13 mouse cellular contexts compared by ENCODE assay signal in the genomic region with DNA sequence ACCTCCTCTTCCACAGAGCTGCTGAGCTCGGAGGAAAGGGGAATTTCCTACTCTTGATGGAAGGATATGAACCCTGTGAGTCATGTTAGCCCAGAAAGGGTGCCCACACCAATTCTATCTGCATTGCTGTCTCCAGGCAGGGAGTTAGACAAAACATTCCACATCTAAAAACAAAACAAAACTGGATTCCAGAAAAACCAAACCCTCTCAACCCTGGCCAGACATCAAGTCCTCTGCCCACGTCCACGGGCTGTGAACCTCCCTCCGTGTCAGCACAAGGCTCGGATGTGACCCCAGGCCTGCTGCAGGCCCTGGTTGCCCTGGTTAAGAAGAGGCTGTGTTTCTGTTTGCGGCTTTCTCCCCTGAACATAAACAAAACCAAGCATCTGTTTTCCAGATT. TPM values are rescaled to one million over a fixed set of nuclear protein-coding genes. Genes with fewer than 3 reads are reported as not detected.
DNase-seq lines count a peak whose midpoint lies in the region; ATAC-seq lines count a peak whose summit lies in the region.
"Had no signal": no experiment of that assay in that cellular context is flagged by ENCODE, and none has a peak within 500 bp of the region (broad histone marks: within the 10 kb centered on the region; RNA-seq: fewer than 3 reads in every experiment).

No protein-coding gene starts in this region.

- no peaks in the 10 kb centered on the region for H3K9me3 ChIP-seq in heart, embryonic 16.5 days (replicated peaks; ENCODE audit: control insufficient read depth, low read length)
- no peaks in the 10 kb centered on the region for H3K9me3 ChIP-seq in stomach, embryonic 16.5 days (replicated peaks; ENCODE audit: control insufficient read depth, low read length)

- no peaks in the 10 kb centered on the region for H3K36me3 ChIP-seq in heart, embryonic 16.5 days (ENCODE audit: control insufficient read depth, insufficient read depth)
- no peaks in the 10 kb centered on the region for H3K36me3 ChIP-seq in stomach, embryonic 16.5 days (ENCODE audit: control insufficient read depth, insufficient read depth, low read length)

- 0 out of 2 replicates have a peak, but pooled peaks have one; percentile 45 for ATAC-seq in heart, embryonic 16.5 days (replicated peaks; ENCODE audit: extremely low read depth, insufficient read depth, low FRiP score)
- ATAC-seq in stomach, embryonic 16.5 days (ENCODE audit: insufficient read depth, low FRiP score): no peak
- ATAC-seq: activated CD4-positive, CD25-positive, alpha-beta regulatory T cell, adult 4 months had no signal

- no peak overlapping the region for H3K4me3 ChIP-seq in heart, embryonic 16.5 days (ENCODE audit: low read length)
- no peak overlapping the region for H3K4me3 ChIP-seq in stomach, embryonic 16.5 days (replicated peaks; ENCODE audit: low read length)

- H3K27ac ChIP-seq in heart, embryonic 16.5 days (ENCODE audit: low read length): no peak overlapping the region
- peak overlapping the region; percentile 47; the same call in 1 of the 2 replicates for H3K27ac ChIP-seq in stomach, embryonic 16.5 days (ENCODE audit: low read length)

- intact Hi-C loops in heart, postnatal 36 days (cut with DNase I): no loop called here

- no peak for DNase-seq in heart, postnatal 36 days
- peak; percentile 79 for DNase-seq in ovary, adult 18-20 months (ENCODE audit: low spot score)
- DNase-seq in ovary, postnatal 14 days (ENCODE audit: low spot score): no peak
- DNase-seq in heart, postnatal 4 days: peak; percentile 10
- DNase-seq in adrenal gland, postnatal 10 days: no peak
- no peak for DNase-seq in layer of hippocampus, adult 9-10 months (ENCODE audit: low spot score)
- DNase-seq: right cerebral cortex, postnatal 14 days; thymus, adult 18-20 months had no signal

- H3K9ac ChIP-seq in heart, embryonic 16.5 days (ENCODE audit: low read length): no peak overlapping the region
- H3K9ac ChIP-seq in stomach, embryonic 16.5 days (ENCODE audit: low read length): peak overlapping the region; percentile 46; the same call in 1 of the 2 replicates

- H3K4me1 ChIP-seq in heart, embryonic 16.5 days (ENCODE audit: control insufficient read depth, insufficient read depth, low read length): no peaks in the 10 kb centered on the region
- peaks cover 16% of the 10 kb centered on the region; the same call in 1 of the 2 replicates for H3K4me1 ChIP-seq in stomach, embryonic 16.5 days (ENCODE audit: control insufficient read depth, insufficient read depth, low read length)

- 61% methylated on average over 6 of the region's 6 CpGs for WGBS in heart, embryonic 16.5 days
- 53% methylated on average over 6 of the region's 6 CpGs for WGBS in stomach, embryonic 16.5 days

- H3K4me2 ChIP-seq in heart, embryonic 16.5 days (ENCODE audit: low read depth, low read length): no peak overlapping the region
- H3K4me2 ChIP-seq in stomach, embryonic 16.5 days (ENCODE audit: low read depth, low read length): no peak overlapping the region

- H3K27me3 ChIP-seq in heart, embryonic 16.5 days (ENCODE audit: control insufficient read depth, insufficient read depth, low read length): no peaks in the 10 kb centered on the region
- no peaks in the 10 kb centered on the region for H3K27me3 ChIP-seq in stomach, embryonic 16.5 days (ENCODE audit: control insufficient read depth, insufficient read depth, low read length)
- H3K27me3 ChIP-seq: CH12.LX had no signal

RNA-seq across cellular contexts. Expression of gene Nupr1, which starts 2.5 kb away (rescaled TPM):
- polyA plus RNA-seq in heart, embryonic 16.5 days (2015; fragmentation: Nextera tagmentation; extraction: Ambion mirVana): 12.8 and 12.9 TPM in 2 replicates
- 1 to 10 TPM; 7.2 to 9.9 TPM for total RNA-seq in heart, postnatal 36 days (2021)
- 1 to 10 TPM; 5.7 to 6.8 TPM for total RNA-seq in heart, postnatal 4 days (2021)
- 133 and 141 TPM in 2 replicates for polyA plus RNA-seq in stomach, embryonic 16.5 days (2015; fragmentation: Nextera tagmentation; extraction: Ambion mirVana)
- 10 to 100 TPM; 14.9 to 19.9 TPM for total RNA-seq in adrenal gland, postnatal 10 days (2021)

RNA-seq across cellular contexts. Expression of gene Sgf29, which starts 21.0 kb away (rescaled TPM):
- 36.1 and 39.1 TPM in 2 replicates for polyA plus RNA-seq in heart, embryonic 16.5 days (2015; fragmentation: Nextera tagmentation; extraction: Ambion mirVana)
- 10 to 100 TPM; 21.8 to 25.2 TPM for total RNA-seq in heart, postnatal 36 days (2021)
- total RNA-seq in heart, postnatal 4 days (2021): 10 to 100 TPM; 30.9 to 33.2 TPM
- polyA plus RNA-seq in stomach, embryonic 16.5 days (2015; fragmentation: Nextera tagmentation; extraction: Ambion mirVana): 40.4 and 47.6 TPM in 2 replicates
- 10 to 100 TPM; 31.3 to 46.9 TPM for total RNA-seq in adrenal gland, postnatal 10 days (2021)

RNA-seq across cellular contexts. Expression of gene Il27, which starts 33.4 kb away (rescaled TPM):
- polyA plus RNA-seq in heart, embryonic 16.5 days (2015; fragmentation: Nextera tagmentation; extraction: Ambion mirVana): not detected in 2 replicates
- not detected for total RNA-seq in heart, postnatal 36 days (2021)
- total RNA-seq in heart, postnatal 4 days (2021): not detected
- not detected in 2 replicates for polyA plus RNA-seq in stomach, embryonic 16.5 days (2015; fragmentation: Nextera tagmentation; extraction: Ambion mirVana)
- not detected for total RNA-seq in adrenal gland, postnatal 10 days (2021)
- total RNA-seq: CH12.LX had no signal
- polyA plus RNA-seq: activated CD4-positive, CD25-positive, alpha-beta regulatory T cell, adult 4 months; embryonic facial prominence, embryonic 11.5 days had no signal

RNA-seq across cellular contexts. Expression of gene Cln3, which starts 42.5 kb away (rescaled TPM):
- polyA plus RNA-seq in heart, embryonic 16.5 days (2015; fragmentation: Nextera tagmentation; extraction: Ambion mirVana): 20.2 TPM in 2 replicates
- total RNA-seq in heart, postnatal 36 days (2021): 10 to 100 TPM; 14.8 to 16.3 TPM
- total RNA-seq in heart, postnatal 4 days (2021): 10 to 100 TPM; 13.4 to 14.0 TPM
- 30.4 and 33.3 TPM in 2 replicates for polyA plus RNA-seq in stomach, embryonic 16.5 days (2015; fragmentation: Nextera tagmentation; extraction: Ambion mirVana)
- 10 to 100 TPM; 26.1 to 36.1 TPM for total RNA-seq in adrenal gland, postnatal 10 days (2021)

RNA-seq across cellular contexts. Expression of gene Apobr, which starts 43.4 kb away (rescaled TPM):
- 0.71 and 0.75 TPM in 2 replicates for polyA plus RNA-seq in heart, embryonic 16.5 days (2015; fragmentation: Nextera tagmentation; extraction: Ambion mirVana)
- total RNA-seq in heart, postnatal 36 days (2021): under 1 TPM; 0.41 to 0.53 TPM
- total RNA-seq in heart, postnatal 4 days (2021): under 1 TPM; 0.21 to 0.95 TPM
- 1.4 and 2.2 TPM in 2 replicates for polyA plus RNA-seq in stomach, embryonic 16.5 days (2015; fragmentation: Nextera tagmentation; extraction: Ambion mirVana)
- 1 to 10 TPM; 2.1 to 2.2 TPM for total RNA-seq in adrenal gland, postnatal 10 days (2021)

Comparison
In these comparisons a context has a peak if more than half of its experiments do, and no peak if none do; other contexts are left out.
1. DNase-seq: peak in ovary, adult 18-20 months (single experiment) and heart, postnatal 4 days (single experiment); none in heart, postnatal 36 days (0 of 2), ovary, postnatal 14 days (single experiment), adrenal gland, postnatal 10 days (single experiment) and layer of hippocampus, adult 9-10 months (single experiment).